Mouse (Mus musculus) E14TG2a.4 (cell line): ENCODE data around the gene Rfwd3.
"Not testable (repeated sequence)": the region's sequence is repeated elsewhere in the genome, so short reads cannot be mapped to it uniquely, and the experiment has no call there.

Experiments used
- CTCF ChIP-seq: conservative IDR thresholded peaks from 2 replicates; pipeline ENCODE4 v1.5.1; 2014; ENCODE audit warnings: low read length
- NANOG ChIP-seq: IDR thresholded peaks from 2 replicates; pipeline ENCODE4 v1.6.1; 2014; ENCODE audit warnings: borderline replicate concordance, low read length, mixed read lengths

DNA sequence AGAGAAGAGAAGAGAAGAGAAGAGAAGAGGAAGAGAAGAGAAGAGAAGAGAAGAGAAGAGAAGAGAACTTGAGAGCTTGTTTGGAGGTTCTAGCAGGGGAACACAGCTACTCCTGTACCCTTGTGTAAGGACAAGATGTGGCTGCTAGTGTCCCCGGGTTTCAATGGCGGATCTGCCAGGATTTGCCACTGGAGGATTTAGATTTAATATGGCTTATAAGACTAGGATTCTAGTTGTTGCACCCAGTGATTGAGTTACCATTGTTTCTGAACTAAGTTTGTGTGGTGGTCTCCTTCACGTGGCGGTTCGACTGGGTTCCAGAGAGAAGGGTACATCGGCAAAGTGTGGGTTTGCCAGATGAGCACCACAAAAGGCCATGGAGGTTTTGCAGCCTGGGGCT is 13.9 kb upstream of the Rfwd3 start:
- TF ChIP-seq NANOG, CTCF: not testable (repeated sequence)
